Mouse (Mus musculus): Measurements from ENCODE around the gene Tmem59l.

Gene Tmem59l

DNA sequence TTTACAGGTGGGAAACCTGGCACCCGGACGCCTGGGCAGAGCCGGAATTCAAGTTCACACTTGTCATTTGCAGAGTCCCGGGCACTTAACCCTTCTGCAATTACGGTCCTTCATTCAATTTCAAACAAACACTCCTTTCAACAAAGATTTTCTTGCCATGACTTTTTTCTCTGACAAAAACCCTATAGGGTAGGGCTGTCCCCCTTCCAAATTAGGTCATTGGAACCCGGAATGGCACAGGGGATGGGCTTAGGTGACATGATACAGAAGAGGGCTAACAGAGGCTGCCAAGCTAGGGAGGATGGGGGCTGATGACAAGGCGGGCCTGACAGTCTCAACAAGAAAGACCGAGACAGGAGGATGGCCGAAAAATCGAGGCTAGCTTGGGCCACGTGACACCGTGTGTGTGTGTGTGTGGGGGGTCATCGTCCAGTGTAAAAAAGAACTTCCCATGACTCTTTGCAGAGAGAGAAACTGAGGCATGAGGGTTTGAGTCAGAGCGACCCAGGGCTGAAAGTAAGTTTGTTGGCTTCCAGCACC is 1.8 kb upstream of the Tmem59l start:
- DNase-seq (ENCODE audit: low spot score), result no peak

DNA sequence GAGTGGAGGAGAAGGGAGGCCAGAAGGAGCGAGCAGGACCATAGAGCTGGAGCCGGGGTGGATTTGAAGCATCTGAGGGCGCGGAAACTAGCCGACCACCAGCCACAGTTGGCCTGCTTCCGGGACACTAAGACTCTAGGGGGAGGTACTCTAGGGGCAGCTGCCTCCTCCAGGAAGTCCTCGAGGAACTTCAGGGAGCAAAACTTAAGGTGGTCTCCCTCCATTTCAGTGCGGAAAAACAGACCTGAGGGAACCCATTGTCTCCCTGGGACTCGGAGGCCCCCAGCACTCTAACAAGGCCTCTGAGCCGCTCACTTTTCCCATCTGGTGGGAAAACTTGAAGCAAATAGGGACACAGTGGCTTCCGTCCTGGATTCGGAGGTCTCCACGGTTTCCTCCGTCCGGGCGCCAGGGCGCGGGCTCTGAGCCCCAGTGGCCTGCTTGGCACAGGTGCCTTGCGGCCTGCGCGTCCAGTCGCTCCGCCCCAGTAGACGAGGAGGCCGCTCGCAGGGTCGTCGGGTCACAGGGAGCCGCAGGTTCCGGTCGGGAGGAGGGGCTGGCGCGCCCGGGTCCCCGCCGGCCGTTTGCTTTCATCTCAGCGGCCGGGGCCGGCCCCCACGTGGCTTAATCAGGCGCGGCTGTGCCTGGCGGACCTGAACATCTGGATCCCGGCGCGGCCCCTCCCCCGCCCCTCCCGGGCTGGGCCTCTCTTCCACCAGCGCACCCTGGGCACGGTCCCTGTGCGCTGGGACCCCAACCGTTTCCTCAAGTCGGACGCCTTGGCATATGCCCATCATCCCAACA is 1.0 kb upstream of the Tmem59l start:
- no peak for DNase-seq (ENCODE audit: low spot score)

DNA sequence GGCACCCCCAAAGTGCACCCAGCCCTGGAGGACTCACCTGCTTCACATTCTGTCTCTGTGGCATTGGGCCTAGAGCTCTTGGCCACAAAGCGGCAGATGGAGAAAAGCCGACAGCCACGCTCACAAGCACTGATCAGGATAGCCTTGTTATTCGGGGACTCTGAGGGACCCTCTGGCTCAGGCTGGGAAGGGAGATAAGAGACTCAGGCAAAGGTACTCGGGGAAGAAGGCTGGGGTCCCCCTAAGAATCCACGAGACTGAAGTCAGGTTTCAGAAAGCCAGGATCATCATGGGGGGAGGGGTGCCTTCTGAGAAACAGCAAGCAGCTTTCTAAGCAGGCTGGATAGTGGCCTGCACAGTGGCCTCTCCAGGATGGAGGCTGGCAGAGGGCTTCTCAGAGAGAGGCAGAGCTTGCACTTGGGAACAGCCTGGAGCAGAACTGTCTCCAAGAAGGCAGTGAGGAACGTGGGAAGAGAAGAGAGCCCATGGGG is 922 bp downstream of the Tmem59l start:
- no peak for DNase-seq (ENCODE audit: low spot score)

DNA sequence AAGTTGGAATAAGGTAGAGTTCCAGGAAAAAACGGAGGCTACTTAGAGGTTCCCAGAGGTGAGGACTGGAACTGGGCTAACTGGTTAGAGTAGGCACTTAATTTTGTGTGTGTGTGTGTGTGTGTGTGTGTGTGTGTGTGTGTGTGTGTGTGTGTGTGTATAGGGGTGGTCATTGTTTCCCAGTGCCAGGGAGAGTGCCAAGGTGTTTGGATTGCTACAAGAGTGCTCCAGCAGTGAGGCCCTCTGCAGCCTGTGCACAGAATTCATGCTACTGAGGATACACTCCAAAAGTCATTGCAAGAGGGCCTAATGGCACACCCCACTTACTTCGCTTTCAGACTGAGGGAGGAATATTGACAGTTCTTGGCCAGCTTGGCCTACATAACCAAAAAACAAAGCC is 4.2 kb downstream of the Tmem59l start:
- no peak for DNase-seq (ENCODE audit: low spot score)

DNA sequence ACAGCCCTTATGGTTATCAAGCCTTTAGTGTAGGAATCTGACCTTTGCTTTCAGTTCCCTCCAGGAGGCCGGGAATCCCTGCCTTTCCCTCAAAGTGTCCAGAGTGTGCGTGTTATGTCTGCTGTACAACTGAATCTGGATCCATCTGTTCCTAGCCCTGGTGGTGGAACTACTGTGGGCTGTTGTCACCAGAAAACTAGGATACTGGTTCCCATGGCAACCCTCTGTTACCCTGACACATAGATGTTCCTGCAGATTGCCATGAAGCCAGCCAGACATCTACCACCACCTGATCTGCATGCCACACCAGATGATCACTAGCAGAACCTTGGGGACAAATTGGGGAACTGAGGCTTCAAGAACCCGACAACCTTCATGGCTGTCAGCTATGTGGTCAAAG is 5.2 kb downstream of the Tmem59l start:
- DNase-seq (ENCODE audit: low spot score), result no peak

DNA sequence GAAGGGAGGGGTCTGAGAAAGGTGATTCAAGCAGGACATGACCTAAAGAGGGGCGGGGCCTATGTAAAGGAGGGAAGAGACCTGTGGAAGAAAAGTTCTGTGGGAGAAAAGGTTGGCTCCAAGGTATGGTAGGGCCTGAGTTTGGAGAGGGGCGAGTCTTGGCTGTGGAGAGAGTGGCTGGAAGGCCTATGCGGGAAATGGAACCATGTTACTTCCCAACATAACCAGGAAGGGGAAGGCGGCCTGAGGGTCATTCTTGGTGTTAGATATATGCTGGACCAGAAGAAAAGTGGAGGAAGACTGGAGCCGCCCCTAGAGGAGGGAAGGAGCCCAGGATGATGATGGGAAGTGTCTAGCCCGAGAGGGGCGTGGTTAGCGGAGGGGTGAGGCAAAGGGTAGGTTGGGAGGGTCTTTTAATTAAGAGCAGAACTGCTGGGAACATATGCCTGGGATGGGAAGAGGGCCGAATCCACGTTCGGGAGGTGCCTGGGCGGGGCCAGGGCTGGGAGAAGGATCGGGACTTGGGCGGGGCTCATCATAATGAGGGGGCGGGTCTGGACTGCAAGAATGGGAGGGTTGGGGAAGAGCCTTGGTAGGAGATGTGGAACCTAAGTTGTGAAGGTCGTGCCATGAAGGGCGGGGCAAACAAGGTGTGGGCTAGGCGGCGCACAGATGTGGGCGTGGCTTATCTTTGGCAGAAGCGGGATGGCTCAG is 9.7 kb downstream of the Tmem59l start:
- DNase-seq (ENCODE audit: low spot score), result no peak

DNA sequence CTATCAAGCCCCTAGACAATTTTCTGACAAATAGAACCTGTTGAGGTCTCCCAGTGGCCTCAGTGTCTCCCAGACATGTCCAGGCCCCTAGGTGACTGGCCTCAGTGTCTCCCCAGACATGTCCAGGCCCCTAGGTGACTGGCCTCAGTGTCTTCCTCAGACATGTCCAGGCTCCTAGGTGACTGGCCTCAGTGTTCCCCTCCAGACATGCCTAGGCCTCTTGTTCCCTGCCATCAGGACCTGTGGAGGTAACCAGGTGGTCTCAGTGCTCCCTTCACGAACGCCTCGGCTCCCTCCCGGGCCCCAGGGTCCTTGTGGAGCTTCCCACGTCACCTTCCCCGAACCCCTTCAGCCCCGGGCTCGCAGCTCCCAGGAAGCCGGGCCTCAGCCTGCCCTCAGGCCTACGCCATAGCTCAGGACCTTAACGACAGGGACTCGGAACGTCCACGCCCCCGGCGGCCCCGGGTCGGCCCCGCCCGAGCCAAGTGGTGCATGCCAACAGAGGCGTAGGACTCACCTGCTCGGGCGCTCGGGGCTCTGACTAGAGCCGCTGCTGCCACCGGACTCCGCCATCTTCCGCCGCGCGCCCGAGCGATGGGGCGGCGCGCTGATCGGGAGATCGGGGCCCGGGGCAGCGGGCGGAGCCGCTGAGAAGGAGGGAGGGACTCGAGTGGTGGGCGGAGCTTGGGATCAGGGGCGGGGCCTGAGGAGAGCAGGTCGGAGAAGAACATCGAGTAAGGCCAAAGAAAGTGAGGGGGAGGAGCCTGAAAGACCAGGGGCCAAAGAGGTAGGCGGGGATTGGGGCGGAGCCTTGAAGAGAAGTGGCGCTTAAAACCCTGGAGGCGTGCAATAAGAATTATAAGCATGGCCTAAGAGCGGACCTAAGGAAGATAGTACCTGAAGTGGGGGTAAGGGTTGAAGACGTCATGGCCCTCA is 10.6 kb downstream of the Tmem59l start, which contains the start of gene Klhl26:
TSS of gene Klhl26 (minus strand) at position 636 of the 936 bp plus-strand sequence.
- DNase-seq (ENCODE audit: low spot score), result peak; percentile 98

DNA sequence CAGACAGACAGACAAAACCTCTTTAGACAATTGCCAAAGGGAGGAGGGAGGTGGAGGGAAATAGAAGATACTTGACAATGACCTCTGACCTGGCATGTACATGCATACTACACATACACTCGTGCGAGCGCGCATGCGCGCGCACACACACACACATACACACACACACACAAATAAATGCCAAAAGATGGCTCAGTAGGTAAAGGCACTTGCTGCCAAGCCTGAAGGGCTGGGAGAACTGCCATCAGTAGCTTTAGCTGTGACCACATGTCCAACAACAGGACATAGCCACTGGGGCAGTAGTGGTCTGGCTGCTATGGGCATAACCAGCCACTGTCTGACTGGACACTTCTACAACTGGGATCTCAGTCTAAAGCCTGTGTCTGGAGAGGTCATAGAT is 15.3 kb downstream of the Tmem59l start:
- DNase-seq (ENCODE audit: low spot score), result no peak

DNA sequence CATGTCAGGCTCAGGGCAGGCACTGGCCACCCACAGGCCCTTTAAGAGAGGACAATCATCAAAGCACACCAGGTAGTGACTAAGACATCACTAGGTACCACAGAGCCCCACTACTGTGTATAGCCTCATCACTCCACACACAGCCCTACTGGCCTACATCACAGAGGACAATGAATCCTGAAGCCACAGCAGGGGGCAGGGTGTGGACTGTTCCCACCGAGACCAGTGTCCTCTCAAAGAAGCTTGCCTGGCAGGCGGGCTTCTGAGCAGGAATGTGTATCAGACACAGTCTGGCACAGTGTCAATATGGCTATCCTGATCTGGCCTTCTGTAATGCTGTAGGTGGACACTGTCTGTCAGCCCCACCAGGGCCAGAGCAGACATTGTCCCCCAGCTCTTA is 17.2 kb downstream of the Tmem59l start:
- DNase-seq (ENCODE audit: low spot score), result no peak

DNA sequence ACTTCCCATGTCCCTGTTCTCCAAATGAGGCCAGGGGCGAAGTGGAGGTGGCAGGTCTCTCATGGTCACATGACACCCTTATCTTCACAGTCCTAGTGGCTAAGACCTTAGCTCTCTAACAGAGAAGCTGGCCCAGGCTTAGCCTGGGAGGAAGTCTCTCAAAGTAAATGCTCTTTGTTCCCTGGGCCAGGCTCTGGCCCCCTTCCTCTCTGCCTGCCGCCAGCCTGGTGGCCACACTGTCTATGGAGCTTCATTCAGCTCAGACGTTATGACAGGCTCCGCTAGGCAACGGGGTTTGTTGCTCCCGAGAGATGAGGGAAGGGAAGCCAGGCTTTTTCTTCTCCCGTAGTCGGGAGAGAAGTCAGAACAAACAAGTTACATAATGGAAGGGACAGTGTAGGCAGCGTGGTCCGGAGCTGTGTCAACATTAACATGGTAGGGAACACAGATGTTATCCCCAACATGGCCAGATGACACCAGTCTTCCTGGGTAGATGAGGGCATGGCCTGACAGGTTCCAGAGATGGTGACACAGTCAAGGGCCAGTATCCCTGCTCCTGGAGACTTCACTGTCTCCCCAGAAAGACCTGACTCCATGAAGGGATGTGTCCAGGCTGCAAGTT is 17.8 kb downstream of the Tmem59l start:
- no peak for DNase-seq (ENCODE audit: low spot score)

DNA sequence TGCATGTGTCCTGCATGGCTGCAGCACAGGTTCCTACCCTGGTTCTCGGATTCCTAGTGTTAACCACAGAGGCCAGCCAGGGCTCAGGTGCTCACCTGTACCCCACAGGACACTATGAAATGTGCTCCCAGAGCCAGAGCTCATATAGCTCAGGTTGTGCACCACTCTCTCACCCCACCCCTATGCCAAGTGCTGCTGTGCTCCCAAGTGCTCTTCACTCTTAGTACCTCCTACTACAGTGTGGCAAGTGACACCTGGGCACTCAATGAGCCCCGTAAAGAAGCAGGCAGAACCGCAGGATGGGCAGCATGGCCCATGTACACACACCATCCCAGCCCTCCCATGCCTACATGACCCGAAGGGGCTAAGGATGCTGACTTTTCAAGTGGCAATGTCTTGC is 18.4 kb downstream of the Tmem59l start:
- DNase-seq (ENCODE audit: low spot score), result no peak

DNA sequence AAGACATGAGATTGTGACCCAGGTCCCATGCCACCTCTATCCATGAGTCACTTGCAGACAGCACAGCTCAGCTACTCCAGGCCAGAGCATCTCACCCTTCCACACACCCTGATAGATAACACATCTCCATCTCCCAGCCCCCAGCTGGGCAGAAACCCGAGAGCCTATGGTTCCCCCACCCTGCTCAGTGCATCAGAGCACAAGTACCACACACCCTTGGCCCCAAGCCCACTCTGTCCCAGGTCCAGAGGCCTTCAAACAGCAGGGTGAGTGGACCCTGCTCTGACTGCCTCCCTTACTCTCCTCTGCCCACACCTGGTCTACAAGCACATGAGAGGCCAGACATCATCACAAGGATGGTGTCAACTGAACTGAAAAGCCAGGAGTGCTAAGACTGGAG is 19.3 kb downstream of the Tmem59l start:
- DNase-seq (ENCODE audit: low spot score), result no peak

DNA sequence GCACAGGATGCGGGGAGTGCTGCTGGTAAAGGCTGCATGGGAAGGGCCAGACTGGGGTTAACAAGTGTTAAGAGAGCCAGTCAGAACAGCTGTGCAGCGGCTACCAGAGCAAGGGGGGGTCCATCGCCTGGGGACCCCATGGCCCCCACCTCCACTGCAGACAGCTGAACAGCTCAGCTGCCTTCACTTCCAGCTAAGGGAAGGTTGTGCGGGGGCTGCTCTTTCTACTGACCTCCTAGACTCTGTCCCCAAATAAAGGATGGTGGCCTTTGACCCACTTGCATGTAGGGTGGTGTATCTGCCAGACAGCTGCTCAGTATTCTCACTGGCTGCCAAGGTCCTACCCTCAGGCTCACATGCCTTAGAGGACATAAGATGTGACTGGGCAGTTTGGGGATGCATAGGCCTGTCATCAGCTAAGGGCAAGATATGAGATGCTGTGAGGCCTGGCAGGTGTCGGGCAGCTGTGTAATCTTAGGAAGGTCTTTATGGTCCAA is 19.9 kb downstream of the Tmem59l start:
- no peak for DNase-seq (ENCODE audit: low spot score)

DNA sequence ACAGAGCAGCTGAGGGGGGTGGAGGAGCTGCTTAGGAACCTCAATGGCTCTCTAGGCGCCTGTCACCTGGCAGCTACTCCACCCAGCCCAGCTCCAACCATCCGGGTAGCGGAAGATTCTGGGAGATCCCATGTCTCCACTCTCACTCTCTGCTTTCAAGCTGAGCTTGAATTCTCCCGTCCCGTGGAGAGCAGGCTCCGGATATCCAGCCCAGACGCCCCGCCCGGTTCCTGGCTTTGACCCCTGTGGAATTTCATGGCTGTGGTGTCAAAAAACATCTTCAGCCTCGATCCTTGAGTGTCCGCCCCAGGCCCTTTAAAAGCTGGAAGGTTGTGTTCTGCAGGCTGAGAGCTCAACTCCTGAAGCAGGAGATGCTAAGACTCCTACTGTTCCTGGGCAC is 20.4 kb downstream of the Tmem59l start:
- no peak for DNase-seq (ENCODE audit: low spot score)

DNA sequence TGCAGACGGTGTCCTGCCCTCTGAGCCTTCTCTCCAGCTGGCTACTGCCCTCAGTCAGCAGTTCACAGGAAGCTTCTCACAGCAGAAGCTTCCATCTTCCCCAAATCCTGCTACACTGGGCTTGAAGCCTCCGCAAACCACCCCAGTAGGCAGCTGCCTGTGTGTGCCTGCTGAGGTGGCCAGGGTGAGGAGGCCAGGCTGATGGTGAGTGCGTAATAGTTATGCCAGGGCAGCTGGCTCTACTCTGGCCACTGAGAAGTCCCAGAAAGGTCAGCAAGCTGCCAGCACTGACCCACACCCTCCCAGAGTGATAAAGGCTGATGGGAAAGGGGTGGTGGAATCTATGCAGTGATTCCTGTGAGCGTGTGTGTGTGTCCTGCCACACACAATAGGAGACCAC is 20.9 kb downstream of the Tmem59l start:
- no peak for DNase-seq (ENCODE audit: low spot score)

DNA sequence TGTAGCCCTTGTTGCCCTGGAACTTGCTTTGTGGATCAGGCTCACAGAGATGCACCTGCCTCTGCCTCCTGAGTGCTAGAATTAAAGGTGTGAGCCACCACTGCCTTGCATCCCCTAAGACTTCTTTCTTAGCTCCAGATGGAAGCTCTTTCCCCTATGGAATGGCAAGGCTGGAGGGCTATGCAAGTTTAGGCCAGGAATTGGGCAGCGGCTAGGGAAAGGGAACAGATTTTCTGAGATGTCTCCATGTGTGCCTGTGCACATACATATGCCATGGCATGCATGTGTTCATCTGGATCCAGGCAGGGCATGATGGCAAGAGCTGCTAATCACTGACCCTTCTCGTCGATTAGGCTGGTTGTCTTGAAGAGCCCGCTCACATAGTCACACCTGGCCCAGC is 21.5 kb downstream of the Tmem59l start:
- no peak for DNase-seq (ENCODE audit: low spot score)

DNA sequence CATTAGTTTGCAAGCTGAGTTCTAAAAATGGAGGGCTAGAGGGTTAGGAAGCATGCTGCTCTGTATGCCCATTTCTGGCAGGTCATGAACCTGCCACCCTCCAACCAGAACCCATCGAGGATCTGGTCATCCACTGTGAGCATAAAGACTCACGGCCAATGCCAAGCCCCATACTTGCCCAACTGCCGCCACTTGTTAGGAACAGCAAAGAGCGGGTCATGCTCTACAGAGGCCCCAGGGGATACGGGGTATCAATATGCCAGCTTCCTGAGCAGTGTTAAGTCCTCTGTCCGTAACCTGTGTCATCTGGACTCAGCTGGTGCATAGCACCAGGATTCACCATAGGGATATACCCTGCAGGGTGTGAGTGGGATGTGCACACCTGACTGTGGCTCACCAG is 23.0 kb downstream of the Tmem59l start:
- DNase-seq (ENCODE audit: low spot score), result no peak

DNA sequence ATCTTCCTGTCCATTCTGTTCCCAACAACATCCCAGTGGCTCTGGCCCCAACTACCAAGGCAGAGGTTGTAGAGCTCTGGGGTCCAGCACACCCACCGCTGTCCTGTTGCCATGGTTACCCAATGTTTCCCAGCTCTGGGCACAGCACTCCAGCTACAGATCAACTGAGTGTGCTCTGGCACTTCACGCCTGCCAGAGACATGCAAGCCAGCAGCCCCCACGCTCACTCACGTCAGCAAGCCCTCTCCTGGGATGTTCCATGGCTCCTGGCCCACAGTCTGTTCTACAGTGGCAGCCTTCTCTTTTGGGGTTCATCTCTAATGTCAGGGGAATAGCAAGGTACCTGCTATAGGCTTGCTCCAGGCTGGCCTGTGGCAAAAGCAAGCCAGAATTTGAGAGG is 23.9 kb downstream of the Tmem59l start:
- DNase-seq (ENCODE audit: low spot score), result no peak

DNA sequence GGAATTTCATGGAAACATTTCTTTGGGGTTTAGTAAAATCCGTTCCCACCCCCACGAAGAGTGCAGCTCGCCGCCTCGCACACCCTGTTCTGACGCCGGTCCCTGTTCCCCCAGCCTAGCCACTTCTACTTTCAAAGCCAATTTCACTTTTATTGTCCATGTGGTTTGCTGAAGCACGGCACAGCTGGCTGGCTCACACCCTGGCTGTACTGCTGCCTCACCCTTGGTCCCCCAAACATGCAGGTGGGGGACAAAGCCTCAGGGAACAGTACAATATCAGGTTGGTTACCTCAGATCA is 24.7 kb downstream of the Tmem59l start:
- DNase-seq (ENCODE audit: low spot score), result no peak

DNA sequence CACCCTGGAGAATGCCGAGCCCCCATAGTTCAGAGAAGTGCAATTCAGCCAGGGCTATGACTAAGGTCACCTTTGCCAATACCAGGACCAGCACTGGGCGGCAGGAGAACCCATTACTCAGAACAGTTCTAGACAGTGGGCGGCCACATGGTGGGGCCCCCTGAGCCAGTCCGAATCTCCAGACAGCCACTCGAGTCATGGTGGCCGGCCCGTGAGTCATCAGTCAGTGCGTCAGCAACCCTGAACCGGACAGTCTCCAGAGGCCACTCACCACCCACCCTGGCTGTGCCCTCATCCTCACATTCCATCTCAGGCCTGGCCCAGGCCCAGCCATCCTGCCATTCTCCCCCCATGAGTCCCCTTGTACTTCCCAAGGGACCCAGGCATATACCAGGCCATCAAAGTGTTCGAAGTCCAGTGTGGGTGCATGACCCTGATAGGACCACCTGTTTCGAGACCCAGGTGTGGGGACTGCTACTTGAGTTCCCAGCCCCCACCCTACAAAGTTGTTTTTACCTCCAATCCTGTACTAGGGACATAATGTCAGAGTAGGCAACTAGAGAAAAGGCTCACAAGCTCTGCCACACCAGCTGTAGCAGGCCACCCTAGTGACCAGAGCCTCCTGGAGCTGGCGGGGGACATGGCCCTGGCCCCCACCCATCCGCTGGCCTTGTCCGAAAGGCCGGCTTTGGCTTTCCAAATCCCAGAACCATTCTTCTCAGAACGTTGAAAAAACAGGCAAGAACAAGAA is 25.2 kb downstream of the Tmem59l start:
- DNase-seq (ENCODE audit: low spot score), result no peak

DNA sequence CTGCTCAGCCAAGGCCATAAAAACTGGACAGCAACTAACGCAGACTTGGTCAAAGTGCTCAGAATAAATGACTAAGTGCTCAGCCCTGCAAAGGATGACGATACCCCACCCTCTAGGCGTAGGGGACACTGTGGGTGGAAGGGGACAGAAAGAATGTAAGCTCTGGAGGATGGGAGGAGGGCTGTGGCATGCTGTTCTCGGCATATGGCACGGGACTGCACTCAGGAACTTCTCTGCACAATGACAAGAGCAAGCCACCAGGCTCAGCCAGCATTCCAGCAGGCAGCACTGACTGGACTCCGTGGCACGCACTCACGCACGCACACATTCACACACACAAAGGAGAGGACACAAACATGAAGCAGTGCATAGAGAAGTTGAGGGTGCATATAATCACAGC is 26.6 kb downstream of the Tmem59l start:
- DNase-seq (ENCODE audit: low spot score), result no peak

Data from spleen, adult 12 weeks (tissue).